Mouse (Mus musculus): ENCODE data around the gene Mga.

The Mga gene

GRCm38 (mm10) chr2:119897090-119897732 is at the start of gene Mga:
Gene Mga, plus strand, starts transcription at chr2:119897228.
- DNase-seq (ENCODE audit: low spot score in 2 of 2) = peak; percentile 85 to 87

GRCm38 (mm10) chr2:119853811-119854210 is 43.2 kb upstream of the Mga start:
- no peak for DNase-seq (ENCODE audit: low spot score in 2 of 2)

- no peak for DNase-seq (ENCODE audit: low spot score in 2 of 2)
Observed at GRCm38 (mm10) chr2:119855310-119855850, 41.6 kb upstream of the Mga start.

DNA sequence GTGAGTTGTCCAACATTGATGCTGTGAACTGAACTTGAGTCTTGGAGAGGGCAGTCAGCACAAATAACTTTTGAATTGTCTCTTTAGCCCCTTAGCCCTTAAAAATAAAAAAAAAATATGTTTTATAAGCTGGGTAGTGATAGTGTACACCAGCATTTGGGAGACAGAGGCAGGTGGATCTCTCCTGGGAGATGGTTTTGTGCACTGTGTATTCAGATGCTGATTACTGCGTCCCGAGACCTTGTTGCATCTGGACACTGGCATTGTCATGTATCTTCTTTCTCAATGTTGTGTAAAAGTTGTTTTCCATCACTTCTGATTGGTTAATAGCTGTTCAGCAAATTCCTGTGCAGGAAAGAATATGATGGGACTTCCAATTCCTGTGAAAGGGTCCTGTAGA is 39.7 kb upstream of the Mga start:
- DNase-seq (ENCODE audit: low spot score in 2 of 2) = no peak

- DNase-seq (ENCODE audit: low spot score in 2 of 2) = no peak
Observed at GRCm38 (mm10) chr2:119864484-119864883, 32.5 kb upstream of the Mga start.

DNA sequence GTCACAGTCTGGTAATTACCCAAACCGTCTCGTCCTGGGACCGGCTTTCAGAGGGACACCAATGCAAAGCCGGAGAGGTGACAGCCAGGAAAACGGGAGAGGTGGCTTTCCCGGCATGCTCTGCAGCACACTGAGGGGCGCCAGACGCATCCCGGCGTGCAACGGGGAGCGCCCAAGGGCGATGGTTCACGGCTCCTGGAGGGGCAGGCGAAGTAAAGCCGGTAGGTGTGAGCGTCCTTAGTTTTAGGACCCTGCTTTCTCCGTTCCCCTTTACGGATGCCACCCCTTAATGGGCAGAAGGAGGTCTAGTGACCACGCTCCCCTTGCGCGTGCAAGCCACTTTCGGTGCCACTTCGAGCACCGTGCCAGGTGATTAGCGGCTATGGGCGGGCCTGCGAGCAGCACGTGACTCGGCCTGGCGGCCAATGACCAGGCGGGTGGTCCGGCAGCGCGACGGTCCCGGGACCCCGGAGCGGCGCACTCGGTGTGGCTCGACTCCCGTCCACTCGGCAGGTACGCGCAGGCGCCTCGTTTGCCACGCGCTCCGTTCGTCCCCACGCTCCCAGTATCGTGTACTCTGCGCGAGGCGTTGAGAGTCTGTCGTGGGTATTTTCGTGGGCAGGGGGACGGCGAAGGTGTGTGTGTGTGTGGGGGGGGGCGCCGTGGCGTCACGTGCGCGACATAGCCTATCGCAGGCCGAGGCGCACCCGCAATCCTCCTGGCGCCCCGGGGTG is 24.5 kb upstream of the Mga start:
- DNase-seq (ENCODE audit: low spot score in 2 of 2) = peak; percentile 37 to 54

DNA sequence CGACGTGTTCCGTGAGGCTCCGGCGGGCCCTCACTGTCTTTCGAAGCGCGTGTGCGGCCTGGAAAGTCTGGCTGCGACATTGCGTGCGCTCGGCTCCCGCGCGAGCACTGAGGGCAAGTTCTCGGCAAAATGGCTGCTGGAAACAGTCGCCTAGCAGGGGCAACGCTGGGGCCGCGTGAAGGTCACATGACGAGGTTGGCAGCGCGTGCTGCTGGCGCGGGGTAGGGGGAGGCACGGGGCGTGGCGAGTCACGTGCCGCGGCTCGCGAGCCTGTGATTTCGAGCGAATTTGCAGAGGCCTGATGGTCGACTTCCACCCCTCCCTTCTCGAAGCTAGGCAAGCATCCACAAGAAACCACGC is 23.9 kb upstream of the Mga start:
- peak; percentile 72 to 80 for DNase-seq (ENCODE audit: low spot score in 2 of 2)

- DNase-seq (ENCODE audit: low spot score in 2 of 2) = no peak
Observed at GRCm38 (mm10) chr2:119875981-119876380, 21.0 kb upstream of the Mga start.

DNA sequence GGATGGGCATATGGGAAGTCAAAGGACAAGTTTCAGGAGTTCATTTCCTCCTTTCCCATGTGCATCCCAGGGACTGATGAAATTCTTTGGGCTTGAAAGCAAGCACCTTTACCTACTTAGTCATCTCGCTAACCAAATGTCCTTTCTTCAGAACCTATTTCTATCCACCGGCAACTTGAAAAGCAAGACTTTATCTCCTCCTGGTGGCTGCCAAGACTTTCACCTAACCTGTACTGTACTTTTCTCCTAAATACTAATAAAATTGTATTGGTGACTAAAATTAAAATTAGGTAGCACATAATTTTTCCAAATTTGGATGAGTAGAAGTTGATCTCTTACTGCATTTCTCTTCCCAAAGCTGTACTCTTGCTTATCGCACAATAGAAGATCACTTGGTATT is 9.8 kb upstream of the Mga start:
- no peak for DNase-seq (ENCODE audit: low spot score in 2 of 2)

DNA sequence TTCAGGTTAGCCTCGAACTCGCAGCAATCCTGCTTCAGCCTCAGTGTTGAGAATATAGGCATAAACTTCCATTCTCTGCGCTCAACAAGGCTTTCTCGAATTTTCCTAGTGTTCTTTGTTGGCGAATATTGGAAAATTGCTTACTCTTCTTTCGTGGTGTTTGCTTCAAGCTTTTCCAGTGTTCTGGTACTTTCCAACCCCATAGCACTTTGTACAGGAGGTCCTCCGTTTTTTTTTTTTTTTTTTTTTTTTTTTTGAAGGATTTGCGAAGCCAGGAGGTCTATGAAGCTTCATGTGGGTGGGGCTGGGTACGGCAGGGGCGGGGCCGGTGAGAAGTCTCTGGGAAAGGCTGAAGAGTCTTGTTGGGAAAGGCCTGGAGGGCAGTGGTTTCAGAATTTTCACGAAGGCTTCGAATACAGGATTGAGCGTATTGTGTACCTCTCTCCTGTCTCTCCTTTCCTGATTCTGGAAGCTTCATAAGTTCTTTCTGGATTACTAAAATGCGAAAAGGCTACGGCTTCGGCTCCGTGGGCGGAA is 407 bp upstream of the Mga start:
- no peak for DNase-seq (ENCODE audit: low spot score in 2 of 2)

DNA sequence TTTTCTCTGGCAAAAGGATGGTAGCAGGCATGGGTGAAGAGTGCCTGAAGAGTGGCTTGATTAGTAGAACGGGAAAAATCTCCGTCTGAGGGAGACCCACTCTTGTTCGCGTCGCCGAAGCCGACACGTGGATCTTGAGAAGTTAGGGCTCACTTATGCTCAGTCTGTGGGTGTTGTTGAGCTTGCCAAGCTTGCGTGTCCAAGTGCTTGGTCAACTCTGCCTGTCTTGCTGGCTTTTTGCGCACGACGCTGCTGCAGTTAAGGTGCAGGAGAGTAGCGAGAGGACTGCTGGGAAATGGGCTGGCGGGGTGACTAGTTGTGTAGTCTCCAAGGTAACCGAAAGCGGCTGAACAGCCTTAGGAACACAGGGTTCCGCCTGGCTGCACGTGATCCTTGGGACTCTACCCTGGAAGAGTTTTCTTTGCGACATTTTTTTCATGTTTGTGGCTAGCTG is 1.1 kb downstream of the Mga start:
- DNase-seq (ENCODE audit: low spot score in 2 of 2) = peak in 1 of 2 experiments; percentile 25

DNA sequence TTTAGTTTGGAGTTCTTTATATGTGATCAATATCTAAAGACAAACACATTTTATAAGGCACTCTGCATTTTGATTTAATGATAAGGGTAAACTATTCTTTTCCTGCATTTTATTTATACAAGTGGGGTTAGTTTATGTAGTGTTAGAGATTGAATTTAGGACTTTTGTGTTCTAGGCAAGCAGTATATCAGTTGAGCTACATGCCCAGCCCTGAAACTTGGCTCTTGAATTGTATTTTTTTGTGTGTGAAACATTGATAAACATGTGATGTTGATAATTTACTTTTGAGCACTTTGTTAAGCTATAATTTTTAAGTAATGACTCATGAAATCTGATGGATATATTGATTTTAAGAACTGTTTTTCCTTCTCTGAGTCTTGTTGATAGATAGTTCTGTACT is 19.0 kb downstream of the Mga start:
- no peak for DNase-seq (ENCODE audit: low spot score in 2 of 2)

DNA sequence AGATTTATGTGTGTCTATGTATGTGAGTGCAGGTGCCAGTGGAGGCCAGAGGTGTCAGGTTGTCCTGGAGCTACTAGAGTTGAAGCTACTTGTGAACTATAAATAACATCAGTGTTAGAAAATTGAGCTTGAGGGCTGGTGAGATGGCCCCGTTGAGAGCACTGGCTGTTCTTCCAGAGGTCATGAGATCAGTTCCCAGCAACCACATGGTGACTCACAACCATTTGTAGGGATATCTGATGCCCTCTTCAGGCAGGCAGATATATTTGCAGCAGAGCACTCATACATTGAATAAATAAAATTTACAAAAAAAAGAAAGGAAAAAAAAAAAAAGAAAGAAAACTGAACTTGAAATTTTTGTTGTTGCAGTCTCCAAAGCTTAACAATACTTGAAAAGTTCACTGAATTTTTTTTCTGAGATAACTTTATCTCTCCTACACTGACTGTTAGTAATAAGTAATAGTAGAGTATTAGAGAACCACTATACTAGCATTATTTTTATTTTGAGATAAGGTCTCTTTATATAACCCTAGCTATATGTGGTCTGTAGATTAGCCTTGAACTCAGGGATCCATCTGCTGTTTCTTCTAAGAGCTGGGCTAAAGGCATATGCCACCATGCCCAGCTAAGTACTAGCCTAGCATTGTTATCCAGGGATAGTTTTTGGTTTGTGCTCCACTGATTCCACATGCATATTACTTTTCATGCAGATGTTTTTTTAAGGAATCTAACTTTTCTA is 20.8 kb downstream of the Mga start:
- DNase-seq (ENCODE audit: low spot score in 2 of 2) = no peak

DNA sequence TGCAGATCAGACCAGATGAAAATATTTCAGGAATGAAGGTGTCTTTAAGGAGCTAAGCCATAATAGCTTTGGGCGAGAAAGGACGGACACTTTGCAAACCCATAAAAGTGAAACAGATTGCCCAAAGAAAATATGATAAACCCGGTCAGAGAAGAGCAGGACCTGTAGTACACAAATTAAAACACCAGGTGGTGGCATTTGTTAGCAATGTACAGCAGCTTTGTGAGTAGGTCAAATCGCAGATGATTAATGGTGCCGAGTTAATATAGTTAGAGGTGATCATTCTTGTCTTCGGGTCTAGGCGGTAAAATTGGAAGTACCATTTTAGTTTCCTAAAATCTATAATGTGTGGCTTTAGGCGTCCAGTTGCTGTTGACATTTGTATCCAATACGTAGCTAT is 73.5 kb downstream of the Mga start:
- DNase-seq (ENCODE audit: low spot score in 2 of 2) = no peak

DNA sequence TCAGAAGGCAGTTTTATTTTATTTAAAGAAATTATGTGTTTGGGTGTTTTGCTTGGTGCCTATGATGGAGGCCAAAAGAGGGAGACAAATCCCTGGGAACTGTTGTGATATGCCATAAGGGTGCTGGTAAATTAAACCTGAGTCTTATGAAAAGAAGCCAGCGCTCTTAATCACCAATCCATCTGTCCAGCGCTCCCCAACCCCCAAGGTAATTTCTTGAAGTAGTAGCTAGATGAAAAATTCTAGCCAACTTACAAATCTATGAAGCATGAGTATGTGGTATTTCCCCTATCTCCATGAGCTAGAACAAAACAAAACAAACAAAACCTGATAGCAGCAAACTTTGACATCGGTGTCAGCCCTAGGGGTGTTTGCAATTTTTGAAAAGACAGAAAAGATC is 74.3 kb downstream of the Mga start:
- DNase-seq (ENCODE audit: low spot score in 2 of 2) = no peak

GRCm38 (mm10) chr2:119971837-119972536 is 75.0 kb downstream of the Mga start:
- DNase-seq (ENCODE audit: low spot score in 2 of 2) = peak; percentile 88 to 95

DNA sequence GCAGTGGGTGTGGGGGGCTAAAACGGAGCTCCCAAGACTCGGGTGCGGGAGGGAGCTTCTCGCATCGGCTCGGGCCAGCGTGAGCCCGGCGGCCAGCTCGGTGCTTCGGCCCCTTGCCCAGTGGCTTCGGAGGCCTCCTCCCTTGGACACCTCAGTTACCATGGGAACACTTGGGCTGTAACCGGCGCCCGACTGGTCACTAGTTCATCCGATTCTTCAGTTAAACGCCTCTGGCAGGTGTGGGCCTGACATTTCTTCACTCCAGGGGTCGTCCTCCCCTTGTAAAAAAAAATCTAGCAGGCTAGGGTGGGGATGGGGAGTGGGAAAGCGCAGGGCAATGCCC is 75.5 kb downstream of the Mga start, which contains the start of gene Mapkbp1:
Gene Mapkbp1, plus strand, starts transcription at position 163 of the 343 bp plus-strand sequence.
- DNase-seq (ENCODE audit: low spot score in 2 of 2) = no peak

GRCm38 (mm10) chr2:119980343-119980986 is 83.4 kb downstream of the Mga start:
- no peak for DNase-seq (ENCODE audit: low spot score in 2 of 2)

DNA sequence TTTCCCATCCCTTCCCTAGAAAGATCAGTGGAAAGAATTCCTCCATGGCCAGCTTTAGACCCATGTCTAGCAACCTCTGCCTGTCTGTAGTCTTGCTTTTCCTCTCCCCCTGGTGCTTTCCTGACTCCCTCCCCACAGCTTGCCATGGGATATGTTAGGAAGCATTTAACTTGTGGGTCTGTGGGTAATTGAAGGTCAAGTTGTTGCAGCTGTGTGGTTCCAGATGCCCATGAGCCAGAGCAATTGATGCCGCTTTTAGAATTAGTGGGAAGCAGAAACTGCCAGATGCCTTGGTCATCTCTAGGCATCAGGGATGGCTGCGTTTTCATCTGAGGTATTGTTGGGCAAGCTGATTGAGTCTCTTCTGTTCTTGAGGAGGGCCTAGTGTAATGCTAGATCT is 84.6 kb downstream of the Mga start:
- no peak for DNase-seq (ENCODE audit: low spot score in 2 of 2)

GRCm38 (mm10) chr2:119985871-119986270 is 88.8 kb downstream of the Mga start:
- no peak for DNase-seq (ENCODE audit: low spot score in 2 of 2)

DNA sequence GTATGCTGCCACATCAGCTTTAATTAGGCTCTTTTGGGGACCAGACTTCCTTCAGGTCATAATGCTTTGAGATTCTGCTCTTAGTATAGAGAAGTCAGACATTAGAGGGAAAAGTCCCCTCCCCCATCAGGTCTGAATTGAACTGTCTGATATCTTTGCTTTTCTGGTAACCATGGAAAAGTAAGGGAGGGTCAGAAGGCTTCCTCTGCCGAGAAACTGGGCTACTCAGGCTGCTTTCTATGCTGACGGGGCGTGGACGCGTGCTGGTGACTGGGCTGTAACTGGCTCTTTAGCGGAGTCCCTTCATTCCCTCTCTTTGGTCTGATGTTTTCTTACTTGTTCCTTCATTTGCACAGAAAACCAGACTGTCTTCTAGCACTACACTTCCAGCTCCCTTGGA is 89.3 kb downstream of the Mga start:
- DNase-seq (ENCODE audit: low spot score in 2 of 2) = no peak

All from frontal cortex, postnatal 25 days (tissue).